Mouse (Mus musculus) ES-Bruce4 (cell line): Measurements from ENCODE around the gene Dmd.

Source experiments
- CTCF ChIP-seq: IDR thresholded peaks from one replicate; pipeline ENCODE4 v1.8.1; 2011; ENCODE audit warnings: low read depth, low read length
- POLR2A ChIP-seq: IDR thresholded peaks from one replicate; pipeline ENCODE4 v1.8.1; 2011; ENCODE audit warnings: low read length; ENCODE audit not compliant: insufficient read depth

- TF ChIP-seq CTCF (no peak), POLR2A (no peak)
Observed at GRCm38 (mm10) chrX:84960972-84961371, 2012.3 kb downstream of the Dmd start.
